Mouse (Mus musculus) G1E (cell line): ENCODE measurements around the gene Lhcgr.

Source experiments
- CTCF ChIP-seq: IDR thresholded peaks from 2 replicates; pipeline ENCODE4 v1.5.1; 2012; ENCODE audit warnings: low read depth, low read length, inconsistent platforms, mixed read lengths
- GATA1 ChIP-seq: IDR thresholded peaks from 2 replicates; pipeline ENCODE4 v1.6.1; 2012; ENCODE audit warnings: borderline replicate concordance, low read length, inconsistent platforms, mixed read lengths
- GATA2 ChIP-seq: IDR thresholded peaks from 2 replicates; pipeline ENCODE4 v1.6.1; 2012; ENCODE audit warnings: low read depth, low read length, inconsistent platforms, borderline replicate concordance

DNA sequence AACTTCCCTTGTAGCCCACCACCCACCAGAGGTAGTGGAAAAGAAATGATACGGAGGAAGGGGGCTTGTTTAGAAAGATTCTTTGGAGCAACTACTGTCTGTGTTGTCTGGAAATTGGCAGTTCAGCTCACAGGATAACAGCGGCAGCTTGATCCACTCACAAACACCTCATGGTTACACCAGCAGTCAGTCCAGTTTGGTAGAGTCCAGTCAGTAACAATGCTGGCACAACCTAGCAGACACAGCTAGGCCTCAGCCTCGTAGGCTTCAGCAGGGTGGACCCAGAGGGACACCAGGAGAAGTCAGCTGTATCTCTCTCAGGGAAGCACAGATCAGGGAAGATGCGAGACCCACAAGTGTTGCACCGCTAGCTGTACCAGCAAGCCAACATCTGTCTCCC, 19.0 kb upstream of the Lhcgr start:
- TF ChIP-seq CTCF (no peak), GATA2 (no peak), GATA1 (no peak)
